Comparison of ENCODE assay signal across 8 mouse cellular contexts in the genomic region with DNA sequence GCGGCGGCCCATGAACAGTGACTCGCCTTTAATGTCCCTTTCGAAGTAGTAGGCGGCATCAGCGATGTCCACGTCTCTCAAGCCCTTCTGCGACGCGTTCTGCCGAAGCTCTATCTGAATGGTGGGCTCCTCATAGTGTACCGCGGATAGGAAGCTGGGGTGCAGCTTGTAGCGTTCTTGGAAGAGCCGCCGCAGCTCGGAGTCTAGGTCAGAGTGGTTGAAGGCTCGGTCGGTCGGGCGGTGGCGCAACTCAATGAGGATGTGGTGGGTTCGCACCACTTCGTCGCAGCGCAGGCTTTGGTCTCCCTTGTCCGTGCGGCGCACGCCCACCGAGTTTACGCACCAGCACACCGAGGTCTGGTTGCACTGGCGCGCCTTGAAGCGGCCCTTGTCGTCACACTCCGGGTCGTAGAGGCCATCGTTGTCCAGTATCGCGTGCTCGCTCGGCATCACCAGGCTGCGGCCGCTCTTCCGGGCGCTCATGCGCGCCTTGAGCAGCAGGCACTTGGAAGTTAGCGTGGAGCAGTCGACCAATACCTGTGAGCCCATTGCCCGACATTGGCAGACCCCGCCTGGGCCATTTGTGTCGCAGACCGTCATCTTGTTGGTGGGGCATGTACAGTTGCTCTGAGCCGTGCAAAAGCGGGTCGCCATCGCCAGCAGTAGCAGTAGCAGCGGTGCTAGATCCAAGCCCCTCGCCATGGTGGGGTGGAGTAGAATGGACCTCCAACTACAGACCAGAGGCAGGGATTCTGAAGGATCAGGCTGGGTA. TPM values are rescaled to one million over a fixed set of nuclear protein-coding genes. Genes with fewer than 3 reads are reported as not detected.
DNase-seq lines count a peak whose midpoint lies in the region; ATAC-seq and TF ChIP-seq lines count a peak whose summit lies in the region.

No protein-coding gene starts in this region.

- no peak for TF ChIP-seq POLR2A in spleen, adult 2 months (IDR thresholded peaks at IDR 0.05; ENCODE audit: low read depth, low read length)

- ATAC-seq in embryonic facial prominence, embryonic 13.5 days (ENCODE audit: insufficient number of reproducible peaks, insufficient read depth, low FRiP score, low TSS enrichment, low read depth) = no peak
- peak; percentile 58 for ATAC-seq in kidney, embryonic 15.5 days (replicated peaks; ENCODE audit: low FRiP score)

- H3K27me3 ChIP-seq in embryonic facial prominence, embryonic 13.5 days = peaks cover 73% of the 10 kb centered on the region
- peaks cover 64% of the 10 kb centered on the region for H3K27me3 ChIP-seq in kidney, embryonic 15.5 days
- peaks cover 18% of the 10 kb centered on the region for H3K27me3 ChIP-seq in spleen, adult 2 months (ENCODE audit: control insufficient read depth, insufficient read depth, low read length)

- H3K4me1 ChIP-seq in embryonic facial prominence, embryonic 13.5 days = peaks cover 25% of the 10 kb centered on the region
- H3K4me1 ChIP-seq in kidney, embryonic 15.5 days = peaks cover 27% of the 10 kb centered on the region
- peaks cover 12% of the 10 kb centered on the region for H3K4me1 ChIP-seq in spleen, adult 2 months (ENCODE audit: control insufficient read depth, insufficient read depth, insufficient read length)

- no peak overlapping the region for H3K27ac ChIP-seq in embryonic facial prominence, embryonic 13.5 days
- peak overlapping the region; percentile 74 for H3K27ac ChIP-seq in kidney, embryonic 15.5 days
- 0 out of 2 replicates have a peak overlapping the region, but pooled peaks have one; percentile 4 for H3K27ac ChIP-seq in spleen, adult 2 months (ENCODE audit: insufficient read depth, low read length)

- peak overlapping the region; percentile 63 for H3K9ac ChIP-seq in embryonic facial prominence, embryonic 13.5 days
- H3K9ac ChIP-seq in kidney, embryonic 15.5 days = peak overlapping the region; percentile 23; the same call in 1 of the 2 replicates

- peak overlapping the region; percentile 50 for H3K4me3 ChIP-seq in embryonic facial prominence, embryonic 13.5 days
- H3K4me3 ChIP-seq in kidney, embryonic 15.5 days (replicated peaks) = peak overlapping the region; percentile 46
- H3K4me3 ChIP-seq in spleen, adult 2 months (ENCODE audit: extremely low read depth, insufficient read depth, insufficient read length) = peak overlapping the region; percentile 45

- peak; percentile 16 to 43 for DNase-seq in spleen, adult 18-20 months
- no peak for DNase-seq in spleen, adult 12 weeks (ENCODE audit: low spot score)
- DNase-seq in lung, postnatal 25 days (ENCODE audit: low spot score) = peak; percentile 51
- no peak for DNase-seq in spleen, adult 2 months (ENCODE audit: low read depth in 1 of 2, low spot score in 2 of 2)
- no peak for DNase-seq in cerebellum, postnatal 25 days
- no peak for DNase-seq in layer of hippocampus, adult 11-12 months (ENCODE audit: low spot score)

- no peaks in the 10 kb centered on the region for H3K36me3 ChIP-seq in embryonic facial prominence, embryonic 13.5 days
- no peaks in the 10 kb centered on the region for H3K36me3 ChIP-seq in kidney, embryonic 15.5 days
- no peaks in the 10 kb centered on the region for H3K36me3 ChIP-seq in spleen, adult 2 months (ENCODE audit: control insufficient read depth, insufficient read depth, low read length)

- H3K4me2 ChIP-seq in embryonic facial prominence, embryonic 13.5 days = peak overlapping the region; percentile 87
- peak overlapping the region; percentile 84 for H3K4me2 ChIP-seq in kidney, embryonic 15.5 days

- WGBS in embryonic facial prominence, embryonic 13.5 days = under 1% methylated on average over 62 of the region's 62 CpGs
- 3% methylated on average over 62 of the region's 62 CpGs for WGBS in kidney, embryonic 15.5 days
- WGBS in spleen, adult 2 months = 3% methylated on average over 62 of the region's 62 CpGs

- H3K9me3 ChIP-seq in embryonic facial prominence, embryonic 13.5 days = no peaks in the 10 kb centered on the region
- no peaks in the 10 kb centered on the region for H3K9me3 ChIP-seq in kidney, embryonic 15.5 days (replicated peaks)

- no peak for TF ChIP-seq CTCF in spleen, adult 2 months (IDR thresholded peaks at IDR 0.05; ENCODE audit: extremely low read depth, insufficient read depth, insufficient read length, insufficient replicate concordance)

RNA-seq across cellular contexts. Expression of gene Tacstd2, which starts 0.4 kb away (rescaled TPM):
- polyA plus RNA-seq in embryonic facial prominence, embryonic 13.5 days (2015; fragmentation: Nextera tagmentation; extraction: Ambion mirVana) = 54.0 and 61.6 TPM in 2 replicates
- 61.1 and 63.1 TPM in 2 replicates for polyA plus RNA-seq in kidney, embryonic 15.5 days (2015; fragmentation: Nextera tagmentation; extraction: Ambion mirVana)
- 2.7 and 3.7 TPM in 2 replicates for polyA plus RNA-seq in spleen, adult 2 months (2012; rRNA removed)

RNA-seq across cellular contexts. Expression of gene Il23r, which starts 43.5 kb away (rescaled TPM):
- polyA plus RNA-seq in embryonic facial prominence, embryonic 13.5 days (2015; fragmentation: Nextera tagmentation; extraction: Ambion mirVana) = not detected in 2 replicates
- polyA plus RNA-seq in kidney, embryonic 15.5 days (2015; fragmentation: Nextera tagmentation; extraction: Ambion mirVana) = not detected in 2 replicates
- 0.08 TPM in 1 of 2 replicates, not detected in the other for polyA plus RNA-seq in spleen, adult 2 months (2012; rRNA removed)

Comparison
In these comparisons a context has a peak if more than half of its experiments do, and no peak if none do; other contexts are left out.
1. DNase-seq: peak in spleen, adult 18-20 months (2 of 2) and lung, postnatal 25 days (single experiment); none in spleen, adult 12 weeks (single experiment), spleen, adult 2 months (0 of 2), cerebellum, postnatal 25 days (0 of 2) and layer of hippocampus, adult 11-12 months (single experiment).
2. RNA of gene Tacstd2, which starts 0.4 kb away (polyA plus RNA-seq): 61.1 to 63.1 TPM in kidney, embryonic 15.5 days and 54.0 to 61.6 TPM in embryonic facial prominence, embryonic 13.5 days; 2.7 to 3.7 TPM in spleen, adult 2 months; every median in the first group is over 10 times any median in the second.
3. Peak in every context shown above with its lines, with median percentiles within 50 percentile points of each other: H3K4me3 ChIP-seq.